Mouse (Mus musculus): ENCODE measurements around the gene Olfr262. TPM values are rescaled to one million over a fixed set of nuclear protein-coding genes. Genes with fewer than 3 reads are reported as not detected.
"Not testable (repeated sequence)": the region's sequence is repeated elsewhere in the genome, so short reads cannot be mapped to it uniquely, and the experiment has no call there.

Olfr262 gene
- not detected for total RNA-seq (2021)

DNA sequence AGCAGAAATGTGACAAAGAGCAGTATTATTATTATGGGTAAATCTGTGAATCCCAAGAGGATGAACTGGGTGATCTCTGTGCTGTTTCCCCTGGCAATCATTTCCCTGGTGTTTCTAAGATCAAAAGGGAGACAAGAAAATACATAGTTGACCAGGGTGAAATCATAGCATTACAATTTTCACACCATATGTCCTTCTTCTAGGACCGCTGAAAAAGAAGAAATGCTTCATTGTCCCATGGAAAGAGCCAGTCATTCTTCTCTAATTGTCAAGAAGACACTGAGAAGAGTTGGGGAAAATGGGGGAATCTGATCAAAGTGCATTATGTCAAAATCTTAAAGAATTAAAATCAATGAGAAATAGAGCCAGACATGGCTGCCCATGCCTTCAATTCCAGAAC, at the start of gene Olfr262:
Gene Olfr262, minus strand, starts transcription at position 101 of the 400 bp plus-strand sequence.
- no peak for DNase-seq (ENCODE audit: low spot score in 2 of 2)
- intact Hi-C loops (cut with DNase I): no loop called here

- intact Hi-C loops (cut with DNase I): no loop called here
- no peak for DNase-seq (ENCODE audit: low spot score in 2 of 2)
Measured at GRCm38 (mm10) chr19:12279554-12279953, 38.1 kb upstream of the Olfr262 start, which contains the start of gene Olfr1434. Gene Olfr1434 (plus strand): TSS chr19:12279854.

DNA sequence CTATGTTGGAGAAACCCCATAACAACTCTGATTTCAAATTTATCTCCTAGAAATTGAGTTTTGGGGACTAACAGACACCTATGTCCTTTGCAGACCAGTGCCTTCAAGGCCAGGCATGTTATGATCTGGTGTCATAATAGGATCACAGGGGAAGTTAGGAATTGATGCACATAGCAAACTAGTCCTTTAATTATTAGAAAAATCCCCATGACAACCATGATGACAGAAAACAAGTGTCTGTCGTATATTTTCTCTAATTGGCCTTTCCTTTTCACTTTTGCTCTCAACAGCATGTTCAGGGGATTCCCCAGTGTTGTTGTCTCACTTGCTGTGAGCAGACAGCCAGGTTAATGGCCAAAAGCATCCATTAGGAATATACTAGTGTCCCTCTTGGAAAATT, 19.3 kb upstream of the Olfr262 start, which contains the start of gene Olfr235:
Gene Olfr235, plus strand, starts transcription at position 301 of the 400 bp plus-strand sequence.
- intact Hi-C loops (cut with DNase I): no loop called here

GRCm38 (mm10) chr19:12232496-12232895, 9.0 kb downstream of the Olfr262 start, which contains the start of gene Olfr1432:
Gene Olfr1432 (minus strand): TSS chr19:12232596.
- DNase-seq (ENCODE audit: low spot score in 2 of 2); intact Hi-C loops (cut with DNase I): not testable (repeated sequence)

More for the DNA sequence above, 19.3 kb upstream of the Olfr262 start, which contains the start of gene Olfr235:
- no peak for DNase-seq (ENCODE audit: low spot score in 2 of 2)

DNA sequence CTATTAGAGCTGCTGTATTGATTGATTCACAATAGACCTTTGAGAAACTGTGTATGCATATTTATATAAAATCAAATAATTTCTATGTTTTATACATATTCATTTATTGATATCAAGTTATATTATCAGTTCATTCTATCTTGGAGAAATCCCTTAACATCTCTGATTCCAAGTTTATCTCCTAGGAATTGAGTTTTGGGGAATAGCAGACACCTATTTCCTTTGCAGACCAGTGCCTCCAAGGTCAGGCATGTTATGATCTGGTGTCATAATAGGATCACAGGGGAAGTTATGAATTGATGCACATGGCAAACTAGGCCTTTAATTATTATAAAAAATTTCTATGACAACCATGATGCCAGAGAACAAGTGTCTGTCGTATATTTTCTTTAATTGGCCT, 41.1 kb downstream of the Olfr262 start, which contains the start of gene Olfr1431:
Gene Olfr1431, plus strand, starts transcription at position 301 of the 400 bp plus-strand sequence.
- intact Hi-C loops (cut with DNase I): no loop called here
- no peak for DNase-seq (ENCODE audit: low spot score in 2 of 2)

DNA sequence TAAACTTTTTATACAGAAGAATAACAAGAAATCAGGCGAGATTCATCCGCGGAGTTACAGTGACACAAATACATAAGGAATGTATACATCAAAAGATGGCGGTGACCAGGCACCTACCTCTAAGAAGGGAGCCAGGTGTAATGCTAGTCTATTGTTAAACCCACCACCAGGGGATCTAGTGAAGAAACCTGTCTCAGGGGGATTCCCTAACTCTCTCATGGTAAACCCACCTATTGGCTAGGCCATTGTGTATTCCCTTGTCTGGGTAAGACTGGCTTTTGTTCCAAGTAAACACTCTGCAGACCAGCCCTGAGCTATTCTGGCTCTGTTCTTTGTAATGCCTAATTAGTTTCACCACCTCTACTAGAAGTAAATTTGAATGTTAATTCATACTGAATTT, 42.4 kb downstream of the Olfr262 start:
- DNase-seq (ENCODE audit: low spot score in 2 of 2); intact Hi-C loops (cut with DNase I): not testable (repeated sequence)

Other genes with a start within 250 kb of the Olfr262 start
- gene Olfr1423, start 200.3 kb downstream of the Olfr262 start, total RNA-seq (2021): not detected
- not detected for gene Olfr1424, start 179.0 kb downstream of the Olfr262 start, total RNA-seq (2021)
- not detected for gene Olfr1425, start 163.9 kb downstream of the Olfr262 start, total RNA-seq (2021)
- gene Olfr1426, start 149.6 kb downstream of the Olfr262 start, total RNA-seq (2021): not detected
- gene Olfr1427, start 138.3 kb downstream of the Olfr262 start, total RNA-seq (2021): not detected
- not detected for gene Olfr1428, start 125.8 kb downstream of the Olfr262 start, total RNA-seq (2021)
- gene Olfr76, start 118.5 kb downstream of the Olfr262 start, total RNA-seq (2021): not detected
- gene Olfr1555-ps1, start 71.5 kb downstream of the Olfr262 start, total RNA-seq (2021): not detected
- gene Olfr1431, start 41.0 kb downstream of the Olfr262 start, total RNA-seq (2021): not detected
- not detected for gene Olfr1432, start 9.1 kb downstream of the Olfr262 start, total RNA-seq (2021)
- not detected for gene Olfr235, start 19.4 kb upstream of the Olfr262 start, total RNA-seq (2021)
- gene Olfr1434, start 38.2 kb upstream of the Olfr262 start, total RNA-seq (2021): not detected
- gene Olfr1436, start 57.5 kb upstream of the Olfr262 start, total RNA-seq (2021): not detected
- gene Olfr1437, start 83.4 kb upstream of the Olfr262 start, total RNA-seq (2021): not detected
- not detected for gene Olfr1438-ps1, start 94.3 kb upstream of the Olfr262 start, total RNA-seq (2021)
- not detected for gene Olfr1440, start 145.6 kb upstream of the Olfr262 start, total RNA-seq (2021)
- gene Olfr1441, start 175.8 kb upstream of the Olfr262 start, total RNA-seq (2021): not detected
- gene Pfpl, start 186.2 kb upstream of the Olfr262 start, total RNA-seq (2021): not detected
- 1 to 10 TPM; 7.6 to 8.7 TPM for gene Mpeg1, start 219.1 kb upstream of the Olfr262 start, total RNA-seq (2021)